In the genomic region with DNA sequence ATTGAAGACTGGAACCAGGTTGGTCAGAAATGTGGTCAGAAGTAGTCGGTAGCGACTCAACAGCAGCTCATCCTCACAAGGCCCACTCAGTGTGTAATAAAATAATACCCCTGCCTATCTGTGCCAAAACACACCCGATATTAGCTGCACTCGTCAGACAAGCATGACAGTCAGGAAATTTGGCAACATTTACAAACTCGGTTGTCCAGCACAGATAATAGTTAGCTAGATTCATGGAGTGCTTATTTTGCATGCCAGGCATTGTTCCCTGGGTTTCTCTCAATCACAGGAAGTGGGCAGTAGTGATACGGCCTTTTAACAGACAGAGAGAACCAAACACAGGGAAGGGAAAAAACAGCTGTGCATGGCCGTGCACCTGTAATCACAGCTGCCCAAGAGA, we compare ENCODE assay signal across 19 mouse cellular contexts. TPM values are rescaled to one million over a fixed set of nuclear protein-coding genes. Genes with fewer than 3 reads are reported as not detected.
A peak's percentile ranks its signal among the peaks of the same experiment; 100 is the strongest.
DNase-seq lines count a peak whose midpoint lies in the region; ATAC-seq and TF ChIP-seq lines count a peak whose summit lies in the region.
"Had no signal": no experiment of that assay in that cellular context is flagged by ENCODE, and none has a peak within 500 bp of the region (broad histone marks: within the 10 kb centered on the region; RNA-seq: fewer than 3 reads in every experiment).

No protein-coding gene starts in this region.

- WGBS in heart, adult 2 months, result 25% methylated on average over 7 of the region's 7 CpGs
- WGBS in heart, embryonic 12.5 days, result 63% methylated on average over 7 of the region's 7 CpGs
- WGBS in liver, embryonic 12.5 days (ENCODE audit: insufficient replicate concordance), result 44% methylated on average over 7 of the region's 7 CpGs
- 55% methylated on average over 7 of the region's 7 CpGs for WGBS in liver, embryonic 11.5 days

- no peak overlapping the region for H3K4me2 ChIP-seq in heart, embryonic 12.5 days
- H3K4me2 ChIP-seq in liver, embryonic 12.5 days, result no peak overlapping the region
- no peak overlapping the region for H3K4me2 ChIP-seq in liver, embryonic 11.5 days
- H3K4me2 ChIP-seq: hindbrain, embryonic 15.5 days; limb, embryonic 12.5 days; neural tube, embryonic 12.5 days had no signal

- no peaks in the 10 kb centered on the region; the same call in 1 of the 2 replicates for H3K36me3 ChIP-seq in heart, adult 2 months (ENCODE audit: control insufficient read depth, insufficient read depth, low read length)
- no peaks in the 10 kb centered on the region for H3K36me3 ChIP-seq in heart, embryonic 12.5 days
- no peaks in the 10 kb centered on the region for H3K36me3 ChIP-seq in liver, embryonic 12.5 days
- H3K36me3 ChIP-seq in liver, embryonic 11.5 days (ENCODE audit: control insufficient read depth, insufficient read depth, low read length), result no peaks in the 10 kb centered on the region
- H3K36me3 ChIP-seq: embryonic facial prominence, embryonic 10.5 days; hindbrain, embryonic 15.5 days; limb, embryonic 12.5 days; midbrain, embryonic 10.5 days; neural tube, embryonic 12.5 days had no signal

- in situ Hi-C loops in Patski (cut with MboI; ENCODE audit: low pct_unique_long_range_greater_than_20kb), result no loop called here

- no peak overlapping the region for H3K9ac ChIP-seq in heart, adult 2 months (ENCODE audit: low read depth, low read length)
- H3K9ac ChIP-seq in heart, embryonic 12.5 days, result no peak overlapping the region
- H3K9ac ChIP-seq in liver, embryonic 12.5 days, result no peak overlapping the region
- H3K9ac ChIP-seq in liver, embryonic 11.5 days (ENCODE audit: low read depth, low read length), result no peak overlapping the region
- H3K9ac ChIP-seq: hindbrain, embryonic 15.5 days; limb, embryonic 12.5 days; neural tube, embryonic 12.5 days had no signal

- no peak for TF ChIP-seq EP300 in heart, adult 2 months (IDR thresholded peaks at IDR 0.05; ENCODE audit: insufficient read depth, low read depth, low read length)

- CTCF ChIA-PET in Patski (lab: Charles Lee), result interaction anchor here (0.7 to 1.6 kb wide), 6 partner anchors 9 to 572 kb away, joined by 3 to 5 read pairs (median 4); no protein-coding TSS in a partner anchor

- 0 out of 2 replicates have a peak, but pooled peaks cover 4% of the 10 kb centered on the region for H3K79me2 ChIP-seq in heart, adult 2 months (replicated peaks; ENCODE audit: control insufficient read depth, insufficient read depth, low read length)

- ATAC-seq in heart, embryonic 12.5 days (ENCODE audit: insufficient number of reproducible peaks, low FRiP score), result no peak
- ATAC-seq in liver, embryonic 12.5 days, result no peak
- ATAC-seq in liver, embryonic 11.5 days (replicated peaks; ENCODE audit: low FRiP score), result no peak
- ATAC-seq in Patski, result peak; percentile 51
- peak; percentile 77 for ATAC-seq in megakaryocyte-erythroid progenitor cell, adult 5-6 weeks (replicated peaks; ENCODE audit: low FRiP score, low TSS enrichment, poor library complexity, severe bottlenecking)
- no peak for ATAC-seq in granulocyte monocyte progenitor cell, adult 5-6 weeks (replicated peaks; ENCODE audit: poor library complexity, severe bottlenecking)
- ATAC-seq: forebrain, embryonic 14.5 days had no signal

- no peak overlapping the region for H3K4me3 ChIP-seq in heart, adult 2 months
- no peak overlapping the region for H3K4me3 ChIP-seq in heart, embryonic 12.5 days
- no peak overlapping the region for H3K4me3 ChIP-seq in liver, embryonic 12.5 days
- H3K4me3 ChIP-seq in liver, embryonic 11.5 days (ENCODE audit: low read depth, low read length), result no peak overlapping the region
- H3K4me3 ChIP-seq: embryonic facial prominence, embryonic 10.5 days; hindbrain, embryonic 15.5 days; limb, embryonic 12.5 days; midbrain, embryonic 10.5 days; neural tube, embryonic 12.5 days had no signal

- peak overlapping the region; percentile 40; the same call in 1 of the 2 replicates for H3K27ac ChIP-seq in heart, adult 2 months
- no peak overlapping the region for H3K27ac ChIP-seq in heart, embryonic 12.5 days (ENCODE audit: poor library complexity, severe bottlenecking)
- H3K27ac ChIP-seq in liver, embryonic 12.5 days, result peak overlapping the region; percentile 72; the same call in 1 of the 2 replicates
- no peak overlapping the region for H3K27ac ChIP-seq in liver, embryonic 11.5 days (ENCODE audit: low read depth, low read length)
- H3K27ac ChIP-seq: embryonic facial prominence, embryonic 10.5 days; hindbrain, embryonic 15.5 days; limb, embryonic 12.5 days; midbrain, embryonic 10.5 days; neural tube, embryonic 12.5 days had no signal

- DNase-seq in heart, adult 2 months, result no peak
- DNase-seq in liver, embryonic 11.5 days (ENCODE audit: low spot score), result no peak
- DNase-seq in Patski (ENCODE audit: low read depth, low spot score), result peak; percentile 46
- DNase-seq in frontal cortex, postnatal 25 days (ENCODE audit: low spot score in 2 of 2), result no peak
- DNase-seq: heart, postnatal 14 days; kidney, postnatal 14 days; lung, adult 2 months; right cerebral cortex, postnatal 14 days; thymus, postnatal 36 days had no signal

- intact Hi-C loops in heart, adult 2 months (cut with DNase I), result no loop called here

- TF ChIP-seq POLR2A in heart, adult 2 months (IDR thresholded peaks at IDR 0.05; ENCODE audit: insufficient read depth, low read depth, low read length), result no peak

- no peaks in the 10 kb centered on the region for H3K27me3 ChIP-seq in heart, adult 2 months (ENCODE audit: control insufficient read depth, insufficient read depth, low read length)
- no peaks in the 10 kb centered on the region for H3K27me3 ChIP-seq in heart, embryonic 12.5 days (replicated peaks)
- no peaks in the 10 kb centered on the region for H3K27me3 ChIP-seq in liver, embryonic 12.5 days (replicated peaks)
- H3K27me3 ChIP-seq in liver, embryonic 11.5 days (replicated peaks; ENCODE audit: control insufficient read depth, insufficient read depth, low read length), result no peaks in the 10 kb centered on the region
- H3K27me3 ChIP-seq in Patski, result no peaks in the 10 kb centered on the region
- H3K27me3 ChIP-seq: hindbrain, embryonic 15.5 days; limb, embryonic 12.5 days; neural tube, embryonic 12.5 days had no signal

- TF ChIP-seq CTCF in heart, adult 2 months (IDR thresholded peaks at IDR 0.05), result no peak
- no peak for TF ChIP-seq CTCF in Patski (IDR thresholded peaks at IDR 0.05)

- POLR2A ChIA-PET in Patski (lab: Charles Lee), result interaction anchor here (1.0 to 1.1 kb wide), 2 partner anchors 29 to 30 kb away, joined by 3 to 4 read pairs; partner anchors contain the start of gene Fnip2

- H3K9me3 ChIP-seq in heart, embryonic 12.5 days (replicated peaks), result no peaks in the 10 kb centered on the region
- H3K9me3 ChIP-seq in liver, embryonic 12.5 days (replicated peaks), result no peaks in the 10 kb centered on the region
- no peaks in the 10 kb centered on the region for H3K9me3 ChIP-seq in liver, embryonic 11.5 days (ENCODE audit: control insufficient read depth, low read length)
- H3K9me3 ChIP-seq: embryonic facial prominence, embryonic 10.5 days; hindbrain, embryonic 15.5 days; limb, embryonic 12.5 days; midbrain, embryonic 10.5 days; neural tube, embryonic 12.5 days had no signal

- peaks cover 9% of the 10 kb centered on the region for H3K4me1 ChIP-seq in heart, adult 2 months (ENCODE audit: control insufficient read depth, insufficient read depth, low read length)
- H3K4me1 ChIP-seq in heart, embryonic 12.5 days (replicated peaks), result peaks cover 23% of the 10 kb centered on the region
- H3K4me1 ChIP-seq in liver, embryonic 12.5 days, result peaks cover 47% of the 10 kb centered on the region
- peaks cover 28% of the 10 kb centered on the region for H3K4me1 ChIP-seq in liver, embryonic 11.5 days (replicated peaks; ENCODE audit: control insufficient read depth, insufficient read depth, low read length)
- H3K4me1 ChIP-seq: midbrain, embryonic 10.5 days; neural tube, embryonic 12.5 days had no signal

RNA-seq across cellular contexts. Expression of gene Fnip2, which starts 30.6 kb away (rescaled TPM):
- 10 to 100 TPM; 12.2 to 28.1 TPM for total RNA-seq in heart, adult 2 months (2021)
- 4.2 and 7.1 TPM in 2 replicates for polyA plus RNA-seq in heart, adult 2 months (2012; rRNA removed)
- polyA plus RNA-seq in heart, embryonic 12.5 days (2016; fragmentation: Nextera tagmentation; extraction: Ambion mirVana), result 5.3 and 6.3 TPM in 2 replicates
- polyA plus RNA-seq in liver, embryonic 12.5 days (2016; fragmentation: Nextera tagmentation; extraction: Ambion mirVana), result 8.0 and 8.3 TPM in 2 replicates
- 7.5 and 9.7 TPM in 2 replicates for polyA plus RNA-seq in liver, embryonic 11.5 days (2014; fragmentation: Nextera tagmentation; extraction: Ambion mirVana)
- 16.9 TPM for polyA plus RNA-seq in Patski (2021)
- total RNA-seq in megakaryocyte-erythroid progenitor cell, adult 5-6 weeks (2014; fragmentation: Nextera tagmentation), result 23.2 and 27.8 TPM in 2 replicates
- total RNA-seq in megakaryocyte-erythroid progenitor cell, adult 5-6 weeks (2017), result 12.8 and 15.8 TPM in 2 replicates
- 13.1 and 13.2 TPM in 2 replicates for total RNA-seq in granulocyte monocyte progenitor cell, adult 5-6 weeks (2014; fragmentation: Nextera tagmentation)
- total RNA-seq in granulocyte monocyte progenitor cell, adult 5-6 weeks (2017), result 6.3 TPM in 2 replicates

RNA-seq across cellular contexts. Expression of gene Ppid, which starts 54.1 kb away (rescaled TPM):
- 10 to 100 TPM; 39.9 to 42.9 TPM for total RNA-seq in heart, adult 2 months (2021)
- polyA plus RNA-seq in heart, adult 2 months (2012; rRNA removed), result 8.9 and 20.6 TPM in 2 replicates
- polyA plus RNA-seq in heart, embryonic 12.5 days (2016; fragmentation: Nextera tagmentation; extraction: Ambion mirVana), result 121 and 122 TPM in 2 replicates
- polyA plus RNA-seq in liver, embryonic 12.5 days (2016; fragmentation: Nextera tagmentation; extraction: Ambion mirVana), result 208 and 214 TPM in 2 replicates
- 325 and 349 TPM in 2 replicates for polyA plus RNA-seq in liver, embryonic 11.5 days (2014; fragmentation: Nextera tagmentation; extraction: Ambion mirVana)
- 138 TPM for polyA plus RNA-seq in Patski (2021)
- total RNA-seq in megakaryocyte-erythroid progenitor cell, adult 5-6 weeks (2014; fragmentation: Nextera tagmentation), result 230 and 245 TPM in 2 replicates
- total RNA-seq in megakaryocyte-erythroid progenitor cell, adult 5-6 weeks (2017), result 347 and 498 TPM in 2 replicates
- total RNA-seq in granulocyte monocyte progenitor cell, adult 5-6 weeks (2014; fragmentation: Nextera tagmentation), result 131 and 212 TPM in 2 replicates
- total RNA-seq in granulocyte monocyte progenitor cell, adult 5-6 weeks (2017), result 358 and 378 TPM in 2 replicates

Comparison
In these comparisons a context has a peak if more than half of its experiments do, and no peak if none do; other contexts are left out.
1. H3K27ac ChIP-seq: peak in heart, adult 2 months (single experiment) and liver, embryonic 12.5 days (single experiment); none in heart, embryonic 12.5 days (single experiment) and liver, embryonic 11.5 days (single experiment).
2. ATAC-seq: peak in Patski (single experiment) and megakaryocyte-erythroid progenitor cell, adult 5-6 weeks (single experiment); none in heart, embryonic 12.5 days (single experiment), liver, embryonic 12.5 days (single experiment), liver, embryonic 11.5 days (single experiment) and granulocyte monocyte progenitor cell, adult 5-6 weeks (single experiment).